Mouse (Mus musculus) cerebellum, adult 2 months (tissue): ENCODE results near the gene Ctnna2. TPM values are rescaled to one million over a fixed set of nuclear protein-coding genes. Genes with fewer than 3 reads are reported as not detected.

Experiments
- DNase-seq, 2 experiments: peaks; one replicate each; pipeline ENCODE4 v3.0.0; 2021
- H3K27ac ChIP-seq: fragments of 200-500 bp; 2 replicates; pipeline ENCODE4 v1.5.1; 2012; ENCODE audit warnings: low read length, control low read depth, inconsistent platforms; ENCODE audit not compliant: insufficient read depth
- H3K27me3 ChIP-seq: fragments of 200-500 bp; 2 replicates; pipeline ENCODE4 v1.6.1; 2012; ENCODE audit warnings: inconsistent platforms, mild to moderate bottlenecking, low read length, moderate library complexity; ENCODE audit not compliant: control insufficient read depth, insufficient read depth
- H3K4me1 ChIP-seq: fragments of 200-500 bp; 2 replicates; pipeline ENCODE4 v1.6.1; 2011; ENCODE audit warnings: low read length; ENCODE audit not compliant: control insufficient read depth, insufficient read depth
- H3K4me3 ChIP-seq: fragments of 200-500 bp; replicated peaks from 2 replicates; pipeline ENCODE3; 2011; ENCODE audit warnings: mild to moderate bottlenecking, low read depth, low read length, control low read depth; ENCODE audit not compliant: insufficient read depth
- CTCF ChIP-seq: fragments of 200-500 bp; IDR thresholded peaks from 2 replicates; pipeline ENCODE4 v1.5.1; 2011; ENCODE audit warnings: low read depth, mild to moderate bottlenecking, control low read depth, low read length, moderate library complexity, borderline replicate concordance; ENCODE audit not compliant: insufficient read depth
- POLR2A ChIP-seq: fragments of 200-500 bp; IDR thresholded peaks from 2 replicates; pipeline ENCODE4 v1.6.1; 2011; ENCODE audit warnings: low read length, control low read depth, borderline replicate concordance; ENCODE audit not compliant: insufficient read depth
- WGBS: fragments of 180-500 bp; shearing (Covaris S2); methylation state at CpG from one replicate; pipeline ENCODE4 v1.1.7; 2018; 5-methylcytosine and 5-hydroxymethylcytosine counted together
- polyA plus RNA-seq: library from polyadenylated mRNA; depleted of rRNA; stranded (reverse); fragments of >200 nt; gene quantifications from 2 replicates; pipeline ENCODE4 v1.2.3, GENCODE M21; 2012

Gene Ctnna2
- polyA plus RNA-seq, 1 experiment: 49.2 TPM

DNA sequence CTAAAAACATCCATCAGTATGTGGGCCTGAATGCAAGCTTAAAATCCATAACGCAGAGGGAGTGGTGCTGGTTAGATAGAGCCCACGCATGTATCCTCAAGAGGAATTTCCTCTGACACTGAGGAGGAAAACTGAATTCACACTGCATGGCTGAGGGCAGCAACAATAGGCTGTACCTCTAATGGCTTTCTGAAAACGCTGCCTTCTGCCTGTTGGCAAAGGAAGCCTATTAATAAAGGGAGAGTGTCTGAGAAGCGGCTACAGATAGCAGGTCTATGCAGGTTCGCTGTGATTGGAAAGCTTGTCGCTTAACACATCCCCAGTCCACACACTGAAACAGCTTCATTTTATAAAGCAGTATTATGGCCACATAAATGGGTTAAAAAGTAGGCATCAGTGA, 688.1 kb downstream of the Ctnna2 start:
- no peaks in the 10 kb centered on the region for H3K27me3 ChIP-seq
- 90% methylated on average over 6 of the region's 6 CpGs for WGBS
- DNase-seq: no peak
- no peak overlapping the region for H3K27ac ChIP-seq
- TF ChIP-seq POLR2A: no peak
- TF ChIP-seq CTCF: no peak
- H3K4me1 ChIP-seq: peaks cover 7% of the 10 kb centered on the region; the same call in 1 of the 2 replicates
- no peak overlapping the region for H3K4me3 ChIP-seq

DNA sequence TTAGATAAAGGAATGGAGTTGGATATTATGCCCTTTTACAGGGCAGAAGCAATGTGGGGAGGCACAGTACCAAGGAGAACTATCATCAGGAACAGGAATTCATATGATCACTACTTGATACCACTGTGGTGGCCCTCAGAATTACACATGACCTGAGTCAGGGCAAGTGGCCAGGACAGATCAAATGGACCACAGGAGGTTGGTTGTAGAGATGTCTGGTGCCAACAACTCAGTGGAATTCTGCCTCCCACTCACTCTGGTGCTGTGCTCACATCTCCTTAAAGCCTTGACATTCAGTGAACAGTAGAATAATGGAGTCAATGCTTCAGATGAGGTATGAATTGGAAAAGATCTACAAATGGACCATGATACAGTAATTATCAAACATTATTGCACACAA, 691.1 kb downstream of the Ctnna2 start:
- DNase-seq: peak; percentile 31 to 66
- TF ChIP-seq POLR2A: no peak
- TF ChIP-seq CTCF: no peak
- Histone ChIP-seq H3K4me1 (peaks cover 7% of the 10 kb centered on the region; the same call in 1 of the 2 replicates), H3K27ac (no peak overlapping the region), H3K4me3 (no peak overlapping the region), H3K27me3 (no peaks in the 10 kb centered on the region)

DNA sequence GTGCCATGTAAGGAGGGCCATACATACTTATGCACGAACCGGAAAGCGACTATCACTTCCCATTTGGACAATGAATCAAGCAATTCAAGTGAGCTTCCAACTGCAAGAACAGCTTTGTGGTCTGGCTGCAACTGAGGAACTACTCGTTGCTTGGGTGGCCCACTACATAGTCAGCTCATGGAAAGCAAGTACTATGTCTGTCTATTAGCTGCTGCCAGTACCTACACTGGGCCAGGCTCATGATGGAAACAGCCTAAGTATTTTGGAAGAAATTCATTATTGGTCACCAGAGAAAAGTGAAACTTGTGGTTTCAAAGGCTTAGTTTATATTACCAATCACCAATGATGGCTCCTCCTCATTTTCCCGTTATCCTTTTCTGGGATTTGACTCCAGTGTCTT, 693.2 kb downstream of the Ctnna2 start:
- Histone ChIP-seq H3K4me3 (no peak overlapping the region), H3K27me3 (no peaks in the 10 kb centered on the region), H3K4me1 (peaks cover 7% of the 10 kb centered on the region; the same call in 1 of the 2 replicates), H3K27ac (no peak overlapping the region)
- TF ChIP-seq CTCF (no peak), POLR2A (no peak)
- 95% methylated on average over 5 of the region's 5 CpGs for whole genome bisulfite sequencing
- no peak for DNase-seq

DNA sequence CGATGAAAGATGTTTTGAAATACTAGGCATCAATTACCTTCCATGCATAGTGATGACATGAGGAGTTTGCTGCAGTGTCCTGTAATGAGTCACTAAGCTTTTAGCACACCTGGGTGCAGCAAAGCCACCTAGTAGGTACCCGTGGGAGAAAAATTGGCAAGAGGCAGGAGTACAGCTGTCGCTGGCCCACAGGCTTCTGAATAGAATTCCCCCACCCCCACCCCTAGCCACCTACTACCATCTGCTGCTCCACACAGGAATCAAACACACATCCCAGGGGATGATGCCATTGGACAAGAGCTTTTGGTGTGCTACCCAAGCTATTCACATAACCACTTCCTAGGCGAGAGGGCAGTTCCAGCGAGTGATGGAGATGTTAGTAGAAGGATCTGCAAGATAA, 700.7 kb downstream of the Ctnna2 start:
- H3K27me3 ChIP-seq: no peaks in the 10 kb centered on the region
- H3K27ac ChIP-seq: no peak overlapping the region
- peak in 1 of 2 experiments; percentile 15 for DNase-seq
- TF ChIP-seq CTCF (no peak), POLR2A (no peak)
- H3K4me1 ChIP-seq: peaks cover 5% of the 10 kb centered on the region; the same call in 1 of the 2 replicates
- H3K4me3 ChIP-seq: no peak overlapping the region
- WGBS: 40% methylated on average over 5 of the region's 5 CpGs

DNA sequence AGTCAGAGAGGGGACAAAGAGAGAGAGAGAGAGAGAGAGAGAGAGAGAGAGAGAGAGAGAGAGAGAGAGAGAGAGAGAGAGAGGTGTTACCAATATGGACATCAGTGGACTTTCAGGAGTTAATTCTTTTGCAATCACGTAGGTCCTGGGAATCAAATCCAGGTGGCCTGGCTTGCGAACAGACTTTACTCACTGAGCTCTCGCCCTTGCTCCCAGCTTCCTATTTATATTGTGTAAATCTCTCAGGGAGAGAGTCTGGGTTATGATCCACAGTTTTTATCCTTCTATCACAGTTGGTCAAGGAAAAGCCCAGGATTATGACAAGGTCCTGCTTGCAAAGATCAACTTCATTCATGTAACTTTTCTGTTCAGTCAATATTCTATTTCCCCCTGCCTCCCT, 714.3 kb downstream of the Ctnna2 start:
- H3K4me3 ChIP-seq: no peak overlapping the region
- H3K27ac ChIP-seq: no peak overlapping the region
- H3K27me3 ChIP-seq: no peaks in the 10 kb centered on the region
- no peak for DNase-seq
- H3K4me1 ChIP-seq: no peaks in the 10 kb centered on the region
- TF ChIP-seq CTCF (no peak), POLR2A (no peak)
- WGBS: 68% methylated on average over 3 of the region's 3 CpGs

DNA sequence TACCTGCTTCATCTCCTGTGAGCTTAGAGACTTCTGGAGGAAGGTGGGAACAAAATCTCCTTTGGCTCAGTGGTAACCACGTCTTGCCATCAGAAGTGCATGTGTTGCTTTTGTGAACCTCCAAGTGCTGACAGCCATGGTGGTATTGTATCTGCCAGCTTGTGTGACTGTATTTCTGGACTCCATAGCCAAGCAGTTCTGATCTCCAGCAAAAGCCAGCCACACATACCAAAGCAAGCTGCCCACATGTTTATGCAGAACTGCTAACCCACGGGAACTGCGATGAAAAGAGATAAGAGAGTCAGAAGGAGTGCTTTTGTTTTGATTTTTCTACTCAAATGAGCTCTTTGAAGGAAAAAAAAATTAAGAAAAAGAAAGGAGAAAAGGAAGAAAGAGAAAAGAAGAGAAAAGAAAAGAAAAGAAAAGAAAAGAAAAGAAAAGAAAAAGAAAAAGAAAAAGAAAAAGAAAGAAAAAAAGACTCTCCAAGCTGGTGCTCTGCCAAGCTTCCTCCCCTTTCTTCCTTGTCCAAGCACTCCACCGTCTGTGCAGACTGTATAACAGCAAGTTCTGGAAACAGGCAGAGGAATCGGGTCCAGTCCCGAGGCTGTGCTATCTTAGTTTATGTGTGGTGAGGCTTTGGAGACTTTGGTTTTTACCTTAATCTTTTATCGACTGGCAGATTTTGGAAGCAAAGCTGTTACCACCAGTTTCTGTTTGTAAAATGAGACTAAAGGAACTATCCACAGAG, 722.0 kb downstream of the Ctnna2 start:
- Histone ChIP-seq H3K4me1 (no peaks in the 10 kb centered on the region), H3K27ac (no peak overlapping the region), H3K27me3 (no peaks in the 10 kb centered on the region), H3K4me3 (no peak overlapping the region)
- WGBS: 39% methylated on average over 7 of the region's 7 CpGs
- TF ChIP-seq POLR2A (no peak), CTCF (peak; percentile 62; the same call in 1 of the 2 replicates)
- peak; percentile 20 to 36 for DNase-seq

DNA sequence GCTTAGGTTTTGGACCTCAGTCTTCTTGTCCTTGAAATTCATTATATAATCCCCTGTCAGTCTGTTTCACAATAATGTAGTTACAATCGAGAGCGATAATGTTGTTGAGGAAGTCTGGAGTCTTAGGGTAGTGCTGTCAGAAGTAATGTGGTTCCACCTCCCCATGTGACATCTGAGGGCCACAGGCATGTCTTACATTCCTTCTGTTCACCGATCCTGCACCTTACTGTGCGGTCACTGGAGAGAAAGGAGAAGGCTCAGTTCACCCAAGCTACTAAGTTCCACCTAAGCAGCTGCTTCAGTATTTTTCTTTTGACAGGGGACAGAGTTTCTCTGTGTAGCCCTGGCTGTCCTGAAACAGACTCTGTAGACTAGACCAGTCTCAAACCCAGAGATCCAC, 723.2 kb downstream of the Ctnna2 start:
- TF ChIP-seq POLR2A (no peak), CTCF (no peak)
- no peak for DNase-seq
- no peak overlapping the region for H3K27ac ChIP-seq
- no peaks in the 10 kb centered on the region for H3K4me1 ChIP-seq
- WGBS: 91% methylated on average over 4 of the region's 4 CpGs
- H3K27me3 ChIP-seq: no peaks in the 10 kb centered on the region
- H3K4me3 ChIP-seq: no peak overlapping the region

DNA sequence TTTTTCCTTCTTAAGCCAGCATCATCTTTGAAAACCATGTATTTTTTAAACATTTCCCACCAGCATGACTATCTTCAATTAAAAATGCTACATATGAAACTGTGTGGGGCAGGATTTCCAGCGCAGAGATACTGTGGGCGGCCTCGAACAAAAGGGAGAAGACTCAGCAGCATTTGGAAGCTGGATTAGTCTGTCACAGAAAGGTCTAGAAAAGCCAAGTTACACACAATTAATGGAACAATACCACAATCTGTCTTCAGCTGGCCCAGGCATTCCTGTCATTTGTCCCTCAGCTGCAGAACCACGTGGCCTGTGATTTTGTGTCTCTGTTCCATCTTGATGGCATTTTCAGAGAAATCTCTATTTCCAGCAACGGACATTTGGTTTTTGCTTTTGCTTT, 726.0 kb downstream of the Ctnna2 start:
- Histone ChIP-seq H3K4me3 (no peak overlapping the region), H3K27ac (no peak overlapping the region), H3K4me1 (no peaks in the 10 kb centered on the region), H3K27me3 (no peaks in the 10 kb centered on the region)
- WGBS: 90% methylated on average over 5 of the region's 5 CpGs
- TF ChIP-seq CTCF (no peak), POLR2A (no peak)
- no peak for DNase-seq
